Mouse (Mus musculus): ENCODE results near the gene A830031A19Rik. TPM values are rescaled to one million over a fixed set of nuclear protein-coding genes. Genes with fewer than 3 reads are reported as not detected.

Gene A830031A19Rik
- polyA plus RNA-seq, 1 experiment from 2014 or later, result not detected

DNA sequence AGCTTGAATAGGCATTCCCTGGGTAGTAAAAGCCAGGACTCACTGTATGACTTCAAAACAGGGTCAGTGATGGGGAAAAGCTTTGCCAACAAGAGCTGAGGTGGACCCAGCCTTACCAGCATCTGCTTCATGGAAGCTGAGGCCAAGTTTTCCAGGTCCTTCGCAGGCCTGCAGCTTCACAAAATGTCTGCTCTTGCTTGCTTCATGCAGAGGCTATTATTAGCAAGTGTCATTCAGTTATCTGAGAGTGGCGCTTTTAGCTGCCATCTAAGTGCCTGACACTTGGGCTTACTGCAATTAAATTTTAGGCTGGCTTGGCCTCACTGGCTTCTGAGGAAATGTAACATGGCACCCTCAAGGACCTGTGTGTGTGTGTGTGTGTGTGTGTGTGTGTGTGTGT, 35.3 kb upstream of the A830031A19Rik start:
- Histone ChIP-seq H3K27me3 (ENCODE audit: control insufficient read depth, insufficient read depth, low read length) (no peaks in the 10 kb centered on the region), H3K36me3 (ENCODE audit: control insufficient read depth, insufficient read depth, low read length) (no peaks in the 10 kb centered on the region), H3K27ac (ENCODE audit: low read depth, low read length) (no peak overlapping the region), H3K9ac (replicated peaks; ENCODE audit: low read depth, low read length) (no peak overlapping the region), H3K4me1 (ENCODE audit: control insufficient read depth, insufficient read depth, low read length) (peaks cover 10% of the 10 kb centered on the region; the same call in 1 of the 2 replicates), H3K9me3 (ENCODE audit: control insufficient read depth, low read length) (no peaks in the 10 kb centered on the region), H3K4me2 (ENCODE audit: low read depth, low read length) (no peak overlapping the region), H3K4me3 (ENCODE audit: low read depth, low read length) (no peak overlapping the region)
- ATAC-seq (ENCODE audit: low read depth), result no peak
- 58% methylated on average over 2 of the region's 2 CpGs for WGBS

DNA sequence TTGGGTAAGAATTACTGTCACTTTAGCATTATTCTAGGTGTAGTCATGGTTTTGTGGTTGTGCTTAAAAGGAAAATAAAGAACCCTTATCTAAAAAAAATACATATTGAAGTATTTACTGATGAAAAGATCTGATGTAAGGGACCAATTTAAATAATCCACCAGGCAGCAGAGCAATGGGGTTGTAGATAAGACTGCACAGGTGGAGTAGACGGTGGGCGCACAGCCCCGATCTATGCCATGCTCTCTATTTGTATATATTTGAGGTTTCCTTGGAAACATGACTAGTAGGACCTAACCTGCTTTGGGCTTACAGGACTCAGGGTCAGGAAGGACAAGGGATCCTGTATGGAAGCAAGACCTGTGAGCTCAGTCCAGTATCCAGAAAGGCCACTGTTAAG, 34.5 kb upstream of the A830031A19Rik start:
- peaks cover 14% of the 10 kb centered on the region; the same call in 1 of the 2 replicates for H3K4me1 ChIP-seq (ENCODE audit: control insufficient read depth, insufficient read depth, low read length)
- WGBS, result 91% methylated on average over 3 of the region's 3 CpGs
- no peaks in the 10 kb centered on the region for H3K27me3 ChIP-seq (ENCODE audit: control insufficient read depth, insufficient read depth, low read length)

DNA sequence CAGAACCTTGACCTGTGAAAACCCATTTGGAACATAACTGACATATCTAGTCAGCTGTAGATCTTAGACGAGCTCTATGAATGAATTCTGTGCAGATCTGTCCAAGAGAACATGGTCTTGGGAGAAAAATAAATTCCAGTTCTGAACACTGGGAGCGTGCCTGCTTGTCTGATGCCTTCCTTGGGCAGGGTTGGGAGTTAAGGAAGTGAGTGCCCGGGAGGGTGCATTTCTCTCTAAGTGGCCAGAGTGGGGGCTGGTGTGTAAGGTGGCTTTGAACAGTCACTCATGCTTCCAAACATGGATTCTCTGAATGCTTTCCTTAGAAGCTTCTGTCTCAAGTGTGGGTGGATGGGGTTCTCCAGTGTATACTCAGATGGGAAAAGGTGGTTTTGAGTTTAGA, 34.1 kb upstream of the A830031A19Rik start:
- no peak for ATAC-seq (ENCODE audit: low read depth)
- Histone ChIP-seq H3K27me3 (ENCODE audit: control insufficient read depth, insufficient read depth, low read length) (no peaks in the 10 kb centered on the region), H3K9ac (replicated peaks; ENCODE audit: low read depth, low read length) (no peak overlapping the region), H3K4me1 (ENCODE audit: control insufficient read depth, insufficient read depth, low read length) (peaks cover 15% of the 10 kb centered on the region; the same call in 1 of the 2 replicates), H3K36me3 (ENCODE audit: control insufficient read depth, insufficient read depth, low read length) (no peaks in the 10 kb centered on the region), H3K27ac (ENCODE audit: low read depth, low read length) (no peak overlapping the region), H3K4me2 (ENCODE audit: low read depth, low read length) (no peak overlapping the region), H3K4me3 (ENCODE audit: low read depth, low read length) (no peak overlapping the region), H3K9me3 (ENCODE audit: control insufficient read depth, low read length) (no peaks in the 10 kb centered on the region)
- WGBS, result 73% methylated on average over 3 of the region's 3 CpGs

More for the DNA sequence above, 34.5 kb upstream of the A830031A19Rik start:
- ATAC-seq (ENCODE audit: low read depth), result no peak
- H3K4me3 ChIP-seq (ENCODE audit: low read depth, low read length), result no peak overlapping the region
- H3K4me2 ChIP-seq (ENCODE audit: low read depth, low read length), result no peak overlapping the region
- H3K27ac ChIP-seq (ENCODE audit: low read depth, low read length), result no peak overlapping the region
- H3K9me3 ChIP-seq (ENCODE audit: control insufficient read depth, low read length), result no peaks in the 10 kb centered on the region
- no peaks in the 10 kb centered on the region for H3K36me3 ChIP-seq (ENCODE audit: control insufficient read depth, insufficient read depth, low read length)
- H3K9ac ChIP-seq (replicated peaks; ENCODE audit: low read depth, low read length), result no peak overlapping the region

- H3K27me3 ChIP-seq (ENCODE audit: control insufficient read depth, insufficient read depth, low read length), result no peaks in the 10 kb centered on the region
- WGBS, result 75% methylated on average over 5 of the region's 5 CpGs
- ATAC-seq (ENCODE audit: low read depth), result no peak
- no peak overlapping the region for H3K4me3 ChIP-seq (ENCODE audit: low read depth, low read length)
- H3K4me2 ChIP-seq (ENCODE audit: low read depth, low read length), result no peak overlapping the region
- H3K9me3 ChIP-seq (ENCODE audit: control insufficient read depth, low read length), result no peaks in the 10 kb centered on the region
- H3K4me1 ChIP-seq (ENCODE audit: control insufficient read depth, insufficient read depth, low read length), result peaks cover 20% of the 10 kb centered on the region; the same call in 1 of the 2 replicates
- no peaks in the 10 kb centered on the region for H3K36me3 ChIP-seq (ENCODE audit: control insufficient read depth, insufficient read depth, low read length)
- no peak overlapping the region for H3K27ac ChIP-seq (ENCODE audit: low read depth, low read length)
- no peak overlapping the region for H3K9ac ChIP-seq (replicated peaks; ENCODE audit: low read depth, low read length)
Observed at GRCm38 (mm10) chr11:24107414-24107813, 32.6 kb upstream of the A830031A19Rik start.

DNA sequence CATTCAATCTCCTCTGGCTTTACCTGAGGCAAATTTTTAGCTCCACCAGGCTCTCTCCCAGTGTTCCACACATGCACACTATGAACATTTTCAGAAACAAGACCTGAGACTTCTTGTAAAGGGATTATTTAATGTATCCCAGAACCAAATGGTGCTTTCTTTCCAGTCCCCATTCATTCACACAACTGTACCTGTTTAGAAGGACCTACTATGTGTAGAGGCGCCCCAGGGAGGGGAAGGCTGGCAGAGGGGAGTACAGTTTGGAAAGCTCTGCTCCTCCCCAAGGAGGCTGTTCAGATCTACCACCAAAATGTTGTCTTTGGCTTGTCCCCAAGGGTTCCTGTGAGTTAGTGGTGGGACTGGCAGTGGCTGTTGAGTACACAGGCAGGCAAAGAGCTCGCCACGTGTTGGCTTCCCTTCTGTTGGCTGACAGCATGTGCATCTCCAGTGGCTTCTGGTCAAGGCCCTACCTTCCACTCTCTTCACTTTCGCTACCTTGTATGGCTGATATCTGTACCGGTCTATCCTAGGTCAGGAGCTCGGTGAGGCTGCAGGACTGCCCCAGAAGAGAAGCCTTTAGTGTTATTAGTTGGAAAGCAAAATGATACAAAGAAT, 28.4 kb upstream of the A830031A19Rik start:
- no peak overlapping the region for H3K9ac ChIP-seq (replicated peaks; ENCODE audit: low read depth, low read length)
- H3K4me3 ChIP-seq (ENCODE audit: low read depth, low read length), result no peak overlapping the region
- H3K27ac ChIP-seq (ENCODE audit: low read depth, low read length), result no peak overlapping the region
- peaks cover 28% of the 10 kb centered on the region for H3K4me1 ChIP-seq (ENCODE audit: control insufficient read depth, insufficient read depth, low read length)
- ATAC-seq (ENCODE audit: low read depth), result no peak
- H3K9me3 ChIP-seq (ENCODE audit: control insufficient read depth, low read length), result no peaks in the 10 kb centered on the region
- H3K27me3 ChIP-seq (ENCODE audit: control insufficient read depth, insufficient read depth, low read length), result no peaks in the 10 kb centered on the region
- WGBS, result 74% methylated on average over 6 of the region's 6 CpGs
- H3K36me3 ChIP-seq (ENCODE audit: control insufficient read depth, insufficient read depth, low read length), result no peaks in the 10 kb centered on the region
- 0 out of 2 replicates have a peak overlapping the region, but pooled peaks have one; percentile 4 for H3K4me2 ChIP-seq (ENCODE audit: low read depth, low read length)

- H3K4me3 ChIP-seq (ENCODE audit: low read depth, low read length), result no peak overlapping the region
- 57% methylated on average over 2 of the region's 2 CpGs for WGBS
- no peak overlapping the region for H3K27ac ChIP-seq (ENCODE audit: low read depth, low read length)
- ATAC-seq (ENCODE audit: low read depth), result no peak
- H3K9ac ChIP-seq (replicated peaks; ENCODE audit: low read depth, low read length), result no peak overlapping the region
- no peak overlapping the region for H3K4me2 ChIP-seq (ENCODE audit: low read depth, low read length)
- H3K4me1 ChIP-seq (ENCODE audit: control insufficient read depth, insufficient read depth, low read length), result peaks cover 31% of the 10 kb centered on the region
- no peaks in the 10 kb centered on the region for H3K9me3 ChIP-seq (ENCODE audit: control insufficient read depth, low read length)
- H3K27me3 ChIP-seq (ENCODE audit: control insufficient read depth, insufficient read depth, low read length), result no peaks in the 10 kb centered on the region
- H3K36me3 ChIP-seq (ENCODE audit: control insufficient read depth, insufficient read depth, low read length), result no peaks in the 10 kb centered on the region
Observed at GRCm38 (mm10) chr11:24102372-24102771, 27.5 kb upstream of the A830031A19Rik start.

DNA sequence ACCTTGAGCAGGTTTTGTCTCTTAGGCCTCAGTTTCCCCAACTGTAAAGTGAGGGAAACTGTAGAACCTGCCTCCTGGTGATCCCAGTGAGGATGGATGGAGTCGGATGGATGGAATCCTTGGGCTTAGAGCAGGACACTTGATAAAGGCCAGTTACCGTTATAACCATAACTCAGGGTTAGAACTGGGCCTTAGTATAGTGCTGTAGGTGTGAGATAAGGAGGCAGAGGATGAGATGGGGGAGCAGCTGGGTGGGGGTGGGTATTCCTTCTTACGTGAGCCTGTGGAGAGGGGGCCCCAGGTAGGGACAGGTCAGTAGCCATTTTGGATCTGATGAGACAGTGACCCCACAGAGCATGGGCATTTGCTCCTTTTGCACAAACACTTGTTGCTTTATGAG, 26.8 kb upstream of the A830031A19Rik start:
- H3K27me3 ChIP-seq (ENCODE audit: control insufficient read depth, insufficient read depth, low read length), result no peaks in the 10 kb centered on the region
- 88% methylated on average over 3 of the region's 3 CpGs for WGBS
- H3K4me2 ChIP-seq (ENCODE audit: low read depth, low read length), result no peak overlapping the region
- no peak overlapping the region for H3K27ac ChIP-seq (ENCODE audit: low read depth, low read length)
- peaks cover 39% of the 10 kb centered on the region for H3K4me1 ChIP-seq (ENCODE audit: control insufficient read depth, insufficient read depth, low read length)
- no peak overlapping the region for H3K9ac ChIP-seq (replicated peaks; ENCODE audit: low read depth, low read length)
- H3K36me3 ChIP-seq (ENCODE audit: control insufficient read depth, insufficient read depth, low read length), result no peaks in the 10 kb centered on the region
- H3K4me3 ChIP-seq (ENCODE audit: low read depth, low read length), result no peak overlapping the region
- no peak for ATAC-seq (ENCODE audit: low read depth)
- no peaks in the 10 kb centered on the region for H3K9me3 ChIP-seq (ENCODE audit: control insufficient read depth, low read length)

DNA sequence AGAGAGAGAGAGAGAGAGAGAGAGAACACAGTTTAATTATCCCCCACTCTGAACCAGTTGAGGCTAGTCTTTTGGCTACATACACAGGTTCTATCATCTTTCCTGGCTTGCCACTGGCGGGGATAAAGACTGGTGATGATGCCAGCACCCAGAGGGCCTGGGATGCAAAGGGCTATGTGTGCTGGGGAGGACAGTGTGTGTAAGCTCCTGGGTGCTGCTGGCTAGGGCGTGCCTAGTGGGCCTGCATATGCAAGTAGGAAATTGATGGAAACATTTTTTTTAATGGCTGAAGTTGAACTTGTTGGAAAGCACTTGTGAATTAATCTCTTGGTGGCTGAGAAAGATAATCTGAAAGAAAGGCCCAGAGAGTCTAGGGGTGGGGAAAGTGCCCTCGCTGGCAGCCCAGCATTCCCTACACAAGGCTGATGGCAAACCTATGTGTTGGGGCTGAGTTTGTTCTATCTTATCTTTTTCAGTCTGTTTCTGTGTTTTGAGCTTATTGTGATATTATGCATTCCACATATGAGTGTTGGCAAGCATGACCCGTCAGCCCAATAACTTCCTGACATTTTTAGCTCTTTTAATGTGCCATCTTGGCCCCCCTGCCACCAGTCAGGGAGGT, 25.7 kb upstream of the A830031A19Rik start:
- H3K27ac ChIP-seq (ENCODE audit: low read depth, low read length), result no peak overlapping the region
- WGBS, result 56% methylated on average over 4 of the region's 4 CpGs
- peaks cover 49% of the 10 kb centered on the region for H3K4me1 ChIP-seq (ENCODE audit: control insufficient read depth, insufficient read depth, low read length)
- H3K4me3 ChIP-seq (ENCODE audit: low read depth, low read length), result no peak overlapping the region
- H3K9ac ChIP-seq (replicated peaks; ENCODE audit: low read depth, low read length), result no peak overlapping the region
- H3K4me2 ChIP-seq (ENCODE audit: low read depth, low read length), result no peak overlapping the region
- no peaks in the 10 kb centered on the region for H3K27me3 ChIP-seq (ENCODE audit: control insufficient read depth, insufficient read depth, low read length)
- no peaks in the 10 kb centered on the region for H3K36me3 ChIP-seq (ENCODE audit: control insufficient read depth, insufficient read depth, low read length)
- ATAC-seq (ENCODE audit: low read depth), result 0 out of 2 replicates have a peak, but pooled peaks have one; percentile 22
- H3K9me3 ChIP-seq (ENCODE audit: control insufficient read depth, low read length), result no peaks in the 10 kb centered on the region

DNA sequence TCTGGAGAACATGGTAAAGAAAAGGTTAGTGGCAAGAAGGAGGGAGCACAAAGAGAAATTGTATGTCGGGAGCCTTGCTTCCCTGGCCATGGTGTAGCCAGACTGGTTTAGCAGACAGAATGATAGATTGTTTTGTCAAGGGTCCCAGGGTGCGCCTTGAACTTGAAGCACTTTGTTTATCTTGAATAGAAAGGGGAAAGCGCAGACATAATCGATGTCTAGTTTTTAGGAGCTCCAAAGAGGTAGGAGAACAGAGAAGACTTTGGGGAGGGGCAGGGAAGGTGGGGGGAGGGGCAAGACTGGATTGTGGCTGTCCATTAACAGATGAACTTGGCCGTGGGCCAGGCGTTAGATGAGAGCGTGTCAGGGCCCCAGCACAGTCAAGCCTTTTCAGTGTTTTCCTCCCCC, 25.0 kb upstream of the A830031A19Rik start:
- Histone ChIP-seq H3K9ac (replicated peaks; ENCODE audit: low read depth, low read length) (peak overlapping the region; percentile 37), H3K4me3 (ENCODE audit: low read depth, low read length) (no peak overlapping the region), H3K27me3 (ENCODE audit: control insufficient read depth, insufficient read depth, low read length) (no peaks in the 10 kb centered on the region), H3K27ac (ENCODE audit: low read depth, low read length) (no peak overlapping the region), H3K4me2 (ENCODE audit: low read depth, low read length) (peak overlapping the region; percentile 9; the same call in 1 of the 2 replicates), H3K4me1 (ENCODE audit: control insufficient read depth, insufficient read depth, low read length) (peaks cover 55% of the 10 kb centered on the region), H3K36me3 (ENCODE audit: control insufficient read depth, insufficient read depth, low read length) (no peaks in the 10 kb centered on the region), H3K9me3 (ENCODE audit: control insufficient read depth, low read length) (no peaks in the 10 kb centered on the region)
- ATAC-seq (ENCODE audit: low read depth), result peak; percentile 45; the same call in 1 of the 2 replicates
- 3% methylated on average over 7 of the region's 7 CpGs for WGBS

All from neural tube, embryonic 14.5 days (tissue).